Mouse (Mus musculus): ENCODE results near the gene Dctn2. TPM values are rescaled to one million over a fixed set of nuclear protein-coding genes. Genes with fewer than 3 reads are reported as not detected.

Gene Dctn2
- total RNA-seq, 2 experiments from 2014 or later = 146 to 151 TPM

GRCm38 (mm10) chr10:127330212-127330611 is 64.0 kb downstream of the Dctn2 start:
- no peak for DNase-seq
- intact Hi-C loops (cut with DNase I) = no loop called here

Other genes starting within 250 kb of the Dctn2 start
- gene Tsfm, start 235.5 kb upstream of the Dctn2 start, total RNA-seq (2021) = 10 to 100 TPM; 49.8 to 60.5 TPM
- 1 to 10 TPM; 5.0 to 6.0 TPM for gene Mettl1, start 225.0 kb upstream of the Dctn2 start, total RNA-seq (2021)
- gene Eef1akmt3, start 224.9 kb upstream of the Dctn2 start, total RNA-seq (2021) = under 1 TPM in 1 of 2 experiments, not detected in 1; 0.12 TPM
- under 1 TPM; 0.27 to 0.50 TPM for gene Cyp27b1, start 218.1 kb upstream of the Dctn2 start, total RNA-seq (2021)
- gene March9, start 206.2 kb upstream of the Dctn2 start, total RNA-seq (2021) = 1 to 10 TPM; 1.6 TPM
- 100 to 1,000 TPM in 1 of 2 experiments, 10 to 100 TPM in 1; 92.4 to 113 TPM for gene Cdk4, start 202.8 kb upstream of the Dctn2 start, total RNA-seq (2021)
- gene Tspan31, start 196.1 kb upstream of the Dctn2 start, total RNA-seq (2021) = 10 to 100 TPM; 47.3 to 50.0 TPM
- 10 to 100 TPM; 12.2 to 12.3 TPM for gene Agap2, start 191.1 kb upstream of the Dctn2 start, total RNA-seq (2021)
- 10 to 100 TPM; 29.3 to 34.8 TPM for gene Os9, start 145.2 kb upstream of the Dctn2 start, total RNA-seq (2021)
- 1 to 10 TPM; 2.9 to 3.8 TPM for gene B4galnt1, start 101.1 kb upstream of the Dctn2 start, total RNA-seq (2021)
- 10 to 100 TPM; 45.5 to 66.9 TPM for gene Slc26a10, start 85.7 kb upstream of the Dctn2 start, total RNA-seq (2021)
- gene Arhgef25, start 76.3 kb upstream of the Dctn2 start, total RNA-seq (2021) = 10 to 100 TPM; 17.0 to 17.9 TPM
- 10 to 100 TPM; 36.1 to 43.4 TPM for gene Dtx3, start 70.6 kb upstream of the Dctn2 start, total RNA-seq (2021)
- gene Pip4k2c, start 54.8 kb upstream of the Dctn2 start, total RNA-seq (2021) = 10 to 100 TPM; 22.8 to 23.1 TPM
- gene Kif5a, start 3.0 kb upstream of the Dctn2 start, total RNA-seq (2021) = under 1 TPM; 0.49 to 0.72 TPM
- gene Mbd6, start 22.6 kb downstream of the Dctn2 start, total RNA-seq (2021) = 10 to 100 TPM; 29.9 to 32.0 TPM
- 10 to 100 TPM; 39.2 to 45.9 TPM for gene Mars, start 45.4 kb downstream of the Dctn2 start, total RNA-seq (2021)
- gene Arhgap9, start 55.6 kb downstream of the Dctn2 start, total RNA-seq (2021) = 1 to 10 TPM; 3.1 to 4.5 TPM
- 1 to 10 TPM; 1.4 to 2.4 TPM for gene Gli1, start 75.6 kb downstream of the Dctn2 start, total RNA-seq (2021)
- gene Inhbe, start 88.0 kb downstream of the Dctn2 start, total RNA-seq (2021) = not detected
- not detected for gene Inhbc, start 104.1 kb downstream of the Dctn2 start, total RNA-seq (2021)
- 100 to 1,000 TPM; 115 to 120 TPM for gene R3hdm2, start 114.0 kb downstream of the Dctn2 start, total RNA-seq (2021)
- 1 to 10 TPM in 1 of 2 experiments, under 1 TPM in 1; 0.88 to 2.1 TPM for gene Stac3, start 235.3 kb downstream of the Dctn2 start, total RNA-seq (2021)
- gene Ndufa4l2, start 248.6 kb downstream of the Dctn2 start, total RNA-seq (2021) = 10 to 100 TPM; 38.3 TPM